Mouse (Mus musculus) retina, embryonic 14.5 days (tissue): ENCODE results near the gene Olfr649.

Source experiments
- DNase-seq: peaks from one replicate; pipeline ENCODE4 v3.0.0-alpha.2; 2015; ENCODE audit warnings: low spot score

Gene Olfr649

DNA sequence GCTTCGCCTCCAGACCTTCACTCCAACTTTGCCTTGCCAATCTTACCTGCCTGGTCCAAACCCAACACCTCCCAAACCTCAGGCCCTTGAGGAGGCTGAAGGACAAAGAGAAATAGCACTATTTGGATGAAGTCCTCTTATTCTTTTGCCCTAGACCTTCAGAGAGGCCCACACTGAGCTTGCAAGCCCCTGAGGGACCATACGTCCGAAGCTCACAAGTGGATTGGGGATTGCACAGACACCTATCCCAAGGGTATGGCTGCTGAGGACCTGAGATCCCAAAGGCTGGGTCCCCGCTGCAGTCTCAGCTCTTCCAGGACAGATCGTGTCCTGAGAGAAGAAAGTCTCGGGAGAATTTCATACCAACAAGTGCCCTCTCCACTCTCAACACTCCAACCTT lies at the start of gene Olfr649:
Olfr649 (minus strand) TSS at position 101 of the 400 bp plus-strand sequence.
- no peak for DNase-seq

DNA sequence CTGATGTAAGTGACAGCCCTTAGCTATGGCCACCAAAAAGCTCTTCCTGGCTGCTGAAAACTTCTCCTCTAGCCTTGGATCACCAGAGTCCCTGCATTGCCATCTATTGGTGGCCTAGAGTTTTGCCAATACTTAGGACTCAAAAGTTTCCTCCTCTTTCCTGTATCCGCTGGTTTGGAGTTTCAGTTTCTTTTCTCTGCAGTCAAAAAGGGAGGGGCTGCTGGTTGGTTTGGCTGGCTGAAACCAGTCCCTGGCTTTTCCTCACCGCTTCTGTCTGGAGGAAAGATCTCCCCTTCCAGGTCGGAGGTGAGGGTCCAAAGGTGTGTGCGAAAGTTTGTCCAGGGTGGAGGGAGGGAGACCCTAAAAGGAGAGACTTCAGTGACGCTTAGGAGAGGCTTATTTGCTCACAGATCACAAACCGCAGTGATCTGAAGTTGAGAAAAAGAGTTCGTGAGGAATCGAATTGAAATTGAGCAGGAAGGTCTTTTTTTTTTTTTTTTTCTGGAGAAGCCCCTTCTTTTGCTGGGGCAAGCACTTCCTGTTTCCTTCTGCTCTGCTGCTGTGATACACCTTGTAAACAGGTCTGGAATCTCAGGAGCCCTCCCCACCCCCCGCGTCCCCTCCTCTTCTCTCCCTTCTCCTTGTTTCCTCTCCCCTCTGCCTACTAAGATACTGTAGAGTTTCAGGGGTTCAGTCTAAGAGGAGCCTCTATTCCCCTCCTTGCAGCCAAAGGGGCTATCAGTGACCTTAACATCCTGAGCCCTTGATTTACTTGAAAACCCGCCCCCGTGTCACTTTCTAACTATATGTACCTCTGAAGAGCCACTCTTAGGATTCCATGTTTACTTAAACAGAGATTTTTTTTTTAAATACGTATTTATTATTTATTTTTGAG lies 48.7 kb upstream of the Olfr649 start, which contains the start of gene Trim34a:
Trim34a (plus strand) TSS at position 171 of the 895 bp plus-strand sequence.
- DNase-seq: peak; percentile 75

DNA sequence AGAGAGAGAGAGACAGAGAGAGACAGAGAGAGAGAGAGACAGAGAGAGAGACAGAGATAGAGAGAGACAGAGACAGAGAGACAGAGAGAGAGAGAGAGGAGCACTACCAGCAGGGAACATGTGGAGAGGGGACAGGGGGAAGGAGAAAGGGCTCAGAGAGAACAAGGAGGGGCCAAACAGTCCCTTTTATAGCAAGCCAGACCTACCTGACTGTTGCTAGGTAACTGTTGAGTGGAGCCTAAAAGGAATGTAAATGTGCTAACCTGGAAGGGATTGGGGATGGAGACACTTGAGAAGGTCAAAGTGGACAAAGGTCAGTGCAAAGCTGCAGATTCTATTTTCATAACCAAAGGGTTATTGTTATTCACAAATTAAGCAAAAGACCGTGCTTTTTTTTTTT lies 47.8 kb upstream of the Olfr649 start:
- DNase-seq: no peak

DNA sequence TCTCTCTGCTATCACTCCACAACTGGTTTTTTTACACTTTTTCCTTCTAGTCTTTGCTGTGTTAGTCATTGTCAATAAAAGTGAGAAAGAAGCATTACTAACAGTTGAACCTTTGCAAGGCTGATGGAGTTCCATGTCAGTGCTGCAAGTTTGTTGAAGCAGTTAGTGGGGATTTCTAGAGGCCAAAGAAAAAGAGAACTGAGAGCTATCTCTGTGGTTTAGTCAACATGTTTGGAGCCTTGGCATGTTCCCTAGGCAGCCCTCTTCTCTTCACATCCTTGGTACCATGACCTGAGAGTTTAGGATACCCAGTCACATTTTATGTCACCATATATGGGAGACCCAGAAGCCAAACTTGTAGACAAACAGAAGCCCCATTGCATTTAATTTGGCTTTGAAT lies 45.1 kb upstream of the Olfr649 start:
- no peak for DNase-seq

DNA sequence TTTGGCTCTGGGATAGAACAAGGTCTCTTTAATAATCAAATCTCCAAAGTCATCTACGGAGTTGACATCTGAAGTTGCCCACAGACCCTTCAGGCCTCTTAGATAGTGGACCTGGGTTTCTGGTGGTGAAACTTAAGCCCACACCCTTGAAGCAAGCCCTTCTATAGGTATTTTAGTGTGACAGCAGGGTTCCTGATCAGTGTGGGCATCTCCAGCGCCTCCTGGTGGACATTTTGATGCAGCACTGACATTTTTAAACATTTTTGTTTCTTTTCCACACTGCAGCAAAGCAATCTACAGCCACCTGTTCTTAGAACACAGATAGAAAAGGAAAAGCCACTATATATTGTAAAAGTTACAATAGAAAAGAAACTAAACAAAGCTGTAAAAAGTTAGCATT lies 35.4 kb upstream of the Olfr649 start:
- DNase-seq: peak; percentile 49

DNA sequence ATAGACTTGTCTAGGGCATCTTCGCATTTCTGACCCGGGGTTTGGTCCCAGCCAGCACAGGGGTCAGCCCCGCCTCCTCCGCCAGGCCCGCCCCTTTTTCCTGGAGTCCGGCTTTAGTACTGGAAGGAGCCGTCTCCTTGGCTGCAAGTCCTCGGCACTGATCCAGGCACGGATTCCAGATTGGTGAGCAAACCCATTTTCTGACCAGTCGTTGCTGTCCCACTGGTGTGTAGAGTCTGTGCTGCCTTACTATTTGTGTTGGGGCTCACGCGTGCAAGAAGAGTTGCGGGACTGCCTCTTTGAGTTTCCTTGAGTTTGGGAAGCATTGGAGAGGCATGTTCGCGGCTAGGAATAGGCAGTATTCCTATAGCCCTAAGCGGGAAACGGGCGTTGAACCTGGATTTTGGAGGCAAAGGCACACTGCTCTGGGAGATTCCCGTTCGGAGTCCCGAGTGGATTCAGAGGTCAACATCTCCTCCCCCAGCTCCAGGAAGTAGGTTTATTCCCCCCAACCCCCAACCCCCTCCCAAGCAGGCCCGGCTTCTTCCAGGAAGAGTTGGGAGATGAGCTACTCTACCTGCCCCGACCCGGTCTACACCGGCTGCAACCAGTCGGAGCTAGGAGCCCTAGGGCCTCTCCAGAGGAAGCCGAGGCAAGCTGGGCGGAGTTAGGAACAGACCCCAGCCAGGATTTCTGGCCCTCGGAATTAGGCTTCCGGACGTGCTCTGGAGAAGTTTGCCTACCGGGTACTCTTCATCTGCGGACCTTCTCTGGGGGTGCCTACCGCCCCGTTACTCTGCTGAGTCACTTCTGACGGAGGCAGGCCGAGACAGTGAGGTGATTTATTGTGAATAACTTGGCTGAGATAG lies 23.1 kb upstream of the Olfr649 start, which contains the start of gene Trim6:
Trim6 (plus strand) TSS at position 93 of the 869 bp plus-strand sequence.
- DNase-seq: peak; percentile 45

DNA sequence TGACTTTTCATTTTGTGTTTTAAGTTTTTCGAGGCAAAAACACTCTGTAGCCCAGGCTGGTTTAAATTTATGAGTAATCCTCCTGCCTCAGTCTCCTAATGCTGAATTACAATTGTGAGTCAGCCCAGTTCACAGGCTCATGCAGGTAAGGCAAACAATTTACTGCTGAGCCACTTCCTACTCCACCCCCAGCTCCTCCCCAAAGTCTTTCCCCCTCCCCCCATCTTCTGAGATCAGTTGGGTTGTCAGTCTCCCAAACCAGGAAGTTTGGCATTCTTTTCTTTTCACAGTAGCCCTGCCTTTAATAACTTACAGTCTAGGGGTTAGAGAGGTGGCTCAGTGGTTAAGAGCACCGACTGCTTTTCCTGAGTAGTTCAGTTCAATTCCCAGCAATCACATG lies 22.1 kb upstream of the Olfr649 start:
- DNase-seq: no peak

DNA sequence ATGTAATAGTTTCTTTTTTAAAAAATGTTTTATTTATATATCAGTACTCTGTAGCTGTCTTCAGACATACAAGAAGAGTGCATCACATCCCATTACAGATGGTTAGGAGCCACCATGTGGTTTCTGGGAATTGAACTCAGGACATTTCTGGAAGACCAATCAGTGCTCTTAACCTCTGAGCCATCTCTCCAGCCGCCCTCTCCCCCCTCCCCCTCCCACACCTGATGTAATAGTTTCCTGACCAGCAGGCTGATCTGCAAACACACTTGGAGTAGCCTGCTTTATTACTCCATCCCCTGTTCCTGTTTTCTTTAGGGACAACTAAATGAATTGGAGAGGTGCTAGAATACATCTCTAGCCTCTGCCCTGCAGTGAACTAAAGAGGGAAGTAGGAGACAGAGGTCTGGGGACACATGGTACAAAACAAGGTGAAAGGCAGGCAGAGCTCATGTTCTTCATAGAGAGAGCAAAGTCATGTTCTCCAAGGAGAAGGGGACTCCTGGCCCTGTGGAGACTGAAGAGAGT lies 20.3 kb upstream of the Olfr649 start:
- no peak for DNase-seq

DNA sequence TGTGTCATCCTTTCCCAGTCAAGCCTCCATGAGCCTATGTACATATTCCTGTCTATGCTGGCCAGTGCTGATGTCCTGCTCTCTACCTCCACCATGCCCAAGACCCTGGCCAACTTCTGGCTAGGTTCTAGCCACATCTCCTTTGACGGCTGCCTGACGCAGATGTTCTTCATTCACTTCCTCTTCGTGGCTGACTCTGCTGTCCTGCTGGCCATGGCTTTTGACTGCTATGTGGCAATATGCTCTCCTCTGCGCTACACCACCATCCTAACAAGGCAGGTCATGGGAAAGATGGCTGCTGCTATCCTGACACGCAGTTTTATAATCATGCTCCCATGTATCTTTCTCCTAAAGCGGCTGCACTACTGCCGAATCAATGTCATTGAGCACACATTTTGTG lies 10.4 kb upstream of the Olfr649 start:
- DNase-seq: no peak

DNA sequence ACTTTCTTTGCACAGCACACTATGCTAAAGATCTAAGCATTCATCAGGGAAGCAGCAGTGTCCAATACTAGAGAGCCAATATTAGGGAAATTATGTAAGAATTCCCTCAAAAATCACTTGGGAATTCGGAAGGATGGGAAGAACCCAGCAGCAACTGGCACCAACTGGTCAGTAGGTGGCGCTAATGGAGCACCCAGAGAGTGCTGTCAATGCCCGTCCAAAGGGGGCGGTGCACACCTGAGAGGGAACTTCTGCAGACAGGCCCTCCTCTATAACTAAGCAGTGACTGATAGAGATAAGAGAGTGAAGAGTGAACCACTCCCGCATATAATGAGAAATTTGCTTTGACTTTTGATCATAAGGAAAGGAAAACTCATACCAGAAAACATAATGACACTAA lies 4.0 kb upstream of the Olfr649 start:
- peak; percentile 82 for DNase-seq

DNA sequence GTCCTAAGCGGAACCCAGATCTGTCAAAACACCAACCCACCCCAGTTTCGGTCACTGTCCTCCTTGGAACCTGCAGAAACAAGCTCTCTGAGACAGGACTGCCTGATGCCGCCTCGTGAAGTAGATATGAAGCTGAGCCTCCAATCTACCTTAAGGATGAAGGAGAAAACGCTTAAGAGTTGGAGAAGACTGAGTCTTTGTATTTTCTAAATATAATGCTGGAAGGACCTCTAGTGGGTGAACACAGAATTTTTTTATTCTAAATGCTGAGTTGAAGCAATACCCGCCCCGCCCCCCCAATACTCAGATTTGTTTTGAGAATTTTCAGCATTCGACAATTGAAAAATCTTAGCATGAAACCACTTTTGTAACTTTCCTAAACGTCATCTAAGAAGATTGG lies 4.5 kb downstream of the Olfr649 start:
- DNase-seq: no peak

DNA sequence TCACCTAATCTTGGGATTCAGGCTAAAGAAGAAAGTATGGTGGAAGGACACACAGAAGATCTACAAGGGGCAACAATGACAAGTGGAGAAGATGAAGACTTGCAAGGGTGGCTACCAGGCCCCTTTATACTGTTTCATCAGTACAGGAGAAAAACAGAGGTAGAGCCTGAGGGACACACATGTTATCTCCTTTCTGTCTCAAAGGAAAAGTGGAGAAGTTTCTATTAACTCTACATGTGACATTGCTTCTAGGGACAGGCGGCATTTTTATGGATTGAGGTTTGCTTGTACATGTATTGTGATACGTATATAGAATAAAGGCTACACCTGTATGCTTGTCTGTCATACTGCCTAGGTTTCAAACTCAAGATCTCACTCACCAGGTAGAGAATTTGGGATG lies 12.5 kb downstream of the Olfr649 start, which contains the start of gene Olfr648:
Olfr648 (minus strand) TSS at position 101 of the 400 bp plus-strand sequence.
- no peak for DNase-seq

DNA sequence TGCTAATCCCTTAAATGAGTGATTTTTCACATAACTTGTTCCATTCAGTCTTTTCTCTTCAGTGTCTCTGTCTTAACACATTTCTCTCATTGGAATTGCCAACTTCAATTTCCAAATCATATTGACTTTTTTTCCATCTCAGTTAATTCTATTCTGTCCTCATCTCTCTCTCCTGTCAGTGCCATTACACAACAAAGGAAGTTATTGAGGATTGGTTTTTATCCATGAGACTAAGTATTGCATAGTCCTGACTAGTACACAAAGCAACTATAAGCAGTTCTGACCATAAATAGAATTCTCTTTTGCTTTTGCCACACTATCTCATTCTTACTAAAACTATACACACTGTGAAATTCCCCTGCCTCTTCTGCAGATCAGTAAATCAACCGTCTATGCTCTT lies 16.7 kb downstream of the Olfr649 start:
- DNase-seq: no peak

DNA sequence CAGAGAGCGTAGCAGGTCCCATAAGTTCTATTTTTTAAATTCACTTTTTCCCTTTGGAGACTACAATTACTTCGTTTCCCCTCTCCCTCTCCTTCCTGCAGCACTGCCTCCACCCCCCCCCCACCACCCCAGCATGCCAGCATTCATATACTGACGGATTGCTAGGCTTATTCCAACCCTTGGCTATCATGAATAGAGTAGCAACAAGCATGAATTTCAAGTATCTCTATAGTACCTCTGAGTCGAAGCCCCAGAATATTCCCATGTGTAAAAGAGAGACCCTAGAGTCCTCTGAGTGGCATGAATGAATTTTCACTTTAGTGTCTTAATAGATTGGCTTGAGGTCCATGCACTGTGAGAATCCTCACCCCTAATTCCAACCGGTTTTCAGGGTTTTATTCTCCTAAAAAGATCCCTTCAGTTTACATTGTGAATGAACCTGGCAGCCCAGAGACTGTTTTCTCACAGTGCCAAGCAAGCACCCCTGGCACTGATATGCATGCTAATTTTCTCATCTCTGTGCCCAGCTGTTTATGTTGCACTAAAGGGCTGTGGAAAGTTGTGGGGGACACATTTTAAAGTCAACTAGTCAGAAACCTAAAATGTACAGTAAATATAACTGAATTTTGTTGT lies 17.2 kb downstream of the Olfr649 start:
- no peak for DNase-seq

DNA sequence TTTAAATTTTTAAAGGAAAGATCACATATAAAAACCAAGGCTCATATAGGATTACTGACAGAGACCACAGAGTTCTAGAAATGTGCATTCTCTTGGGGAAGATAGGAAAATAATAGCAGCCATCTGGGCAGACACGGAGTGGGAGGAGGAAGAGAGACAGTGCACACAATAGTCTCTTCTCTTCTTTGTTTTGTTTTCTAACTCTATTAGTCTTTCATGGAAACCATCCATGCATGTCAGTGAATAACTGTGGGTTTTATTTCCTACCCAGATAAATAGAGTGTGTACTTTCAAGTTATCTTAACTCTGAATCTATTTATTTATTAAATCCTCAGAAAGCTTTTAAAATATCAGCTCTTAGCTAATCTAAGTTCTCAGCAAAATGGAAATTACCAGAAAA lies 20.7 kb downstream of the Olfr649 start:
- peak; percentile 2 for DNase-seq

DNA sequence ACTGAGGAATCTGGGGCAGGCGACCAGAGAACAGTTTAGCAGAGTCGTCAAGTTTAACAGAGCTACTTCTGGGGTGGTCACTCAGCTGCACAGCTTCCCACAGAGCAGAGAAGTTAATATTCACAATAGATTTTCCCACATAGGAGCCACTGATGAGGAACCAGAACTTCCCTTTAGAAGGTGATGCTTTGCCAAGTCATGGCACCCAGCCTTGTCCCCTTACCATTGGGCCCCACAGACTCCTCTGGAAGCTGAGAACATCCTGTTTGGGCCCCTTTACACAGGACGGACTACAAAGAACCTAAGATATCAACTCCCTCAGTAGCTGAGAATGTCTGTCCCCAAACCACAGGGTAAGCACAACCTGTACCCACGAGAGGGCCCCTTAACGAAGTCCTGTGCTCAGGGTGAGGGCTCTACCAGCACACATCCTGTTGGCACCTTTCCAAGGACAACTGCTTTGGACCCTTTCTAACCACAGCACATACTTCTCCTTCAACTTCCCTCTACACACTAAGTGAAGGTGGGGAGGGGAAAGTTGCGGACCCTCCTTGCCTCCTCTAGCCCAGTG lies 26.1 kb downstream of the Olfr649 start:
- no peak for DNase-seq

DNA sequence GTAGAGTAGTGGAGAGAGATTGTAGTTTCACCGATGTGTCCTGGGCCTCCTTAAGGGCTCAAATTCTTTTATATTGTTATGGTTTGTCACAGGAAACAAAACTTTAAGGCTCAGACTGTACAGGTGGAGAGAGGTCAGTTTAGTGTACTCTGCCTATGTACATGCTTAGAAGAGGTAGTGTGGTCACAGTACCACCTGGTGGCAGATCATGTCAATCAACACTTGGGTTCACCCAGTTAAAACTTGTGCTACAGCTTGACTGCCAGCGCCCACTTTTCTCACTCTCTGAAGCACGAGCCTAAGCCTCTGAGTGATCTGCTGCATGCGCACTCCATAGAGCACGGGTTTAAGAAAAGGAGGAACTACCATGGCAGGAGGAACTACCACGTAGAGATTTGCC lies 28.7 kb downstream of the Olfr649 start:
- DNase-seq: no peak

DNA sequence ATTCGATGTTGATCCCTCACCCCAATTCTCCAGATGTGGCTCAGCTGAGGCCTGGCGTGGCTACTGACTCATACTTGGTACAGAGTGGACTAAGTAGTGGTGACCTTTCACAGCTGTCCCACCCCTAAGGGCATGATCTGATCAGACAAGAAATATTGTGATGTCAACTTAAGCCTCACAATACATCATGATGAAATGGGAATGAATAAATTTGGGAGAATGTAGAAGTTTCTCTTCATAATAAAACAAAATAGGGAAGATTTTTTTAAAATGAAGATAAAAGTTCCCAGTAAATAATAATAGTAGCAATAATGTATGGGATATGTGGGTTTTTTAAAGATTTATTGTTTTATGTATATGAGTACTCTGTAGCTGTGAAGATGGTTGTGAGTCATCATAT lies 45.3 kb downstream of the Olfr649 start, which contains the start of gene Ubqlnl:
Ubqlnl (minus strand) TSS at position 101 of the 400 bp plus-strand sequence.
- DNase-seq: no peak

DNA sequence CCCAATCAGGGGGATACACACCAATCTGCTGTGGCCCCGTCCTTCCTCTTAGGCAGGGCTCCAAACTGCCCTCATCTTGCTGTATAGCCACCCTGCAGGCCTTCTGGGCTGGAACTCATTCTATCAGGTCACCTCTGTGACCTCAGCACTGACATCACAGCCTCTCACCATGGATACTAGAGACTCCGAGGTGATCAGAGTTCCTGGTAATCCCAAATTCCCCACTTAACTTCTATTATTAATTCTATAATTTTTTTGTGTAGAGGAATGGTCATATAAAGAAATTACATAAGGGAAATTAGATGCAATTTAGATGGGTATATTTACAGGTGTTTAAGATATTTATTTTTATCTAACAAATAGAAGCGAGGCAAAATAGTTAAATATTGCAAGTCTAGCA lies 52.6 kb downstream of the Olfr649 start, which contains the start of gene Ubqln3:
Ubqln3 (minus strand) TSS at position 101 of the 400 bp plus-strand sequence.
- no peak for DNase-seq
